Mouse (Mus musculus) layer of hippocampus, adult 2 months (tissue): Measurements from ENCODE around the gene Caprin1. TPM values are rescaled to one million over a fixed set of nuclear protein-coding genes. Genes with fewer than 3 reads are reported as not detected.

Experiments
- DNase-seq, 2 experiments: peaks; one replicate each; pipeline ENCODE4 v3.0.0; 2022; ENCODE audit warnings: low spot score in 2 of 2
- H3K27ac ChIP-seq: fragments of 200-600 bp; 2 replicates; pipeline ENCODE4 v1.8.1; 2022
- H3K4me3 ChIP-seq: fragments of 200-600 bp; 2 replicates; pipeline ENCODE4 v1.8.1; 2022; ENCODE audit warnings: mild to moderate bottlenecking
- CTCF ChIP-seq: fragments of 200-600 bp; conservative IDR thresholded peaks from 2 replicates; pipeline ENCODE4 v1.8.1; 2022; ENCODE audit warnings: antibody characterized with exemption, mild to moderate bottlenecking, moderate library complexity
- total RNA-seq, 2 experiments: library from RNA; stranded (reverse); gene quantifications; 2 replicates each; pipeline ENCODE4 v1.2.3; 2021

Caprin1 gene
- total RNA-seq, 2 experiments from 2014 or later: 317 to 343 TPM

- Histone ChIP-seq H3K27ac (no peak overlapping the region), H3K4me3 (no peak overlapping the region)
- no peak for DNase-seq
- TF ChIP-seq CTCF: peak; percentile 70
These were observed 12.8 kb downstream of the Caprin1 start for GRCm38 (mm10) chr2:103784621-103785020.

- no peak overlapping the region for H3K27ac ChIP-seq
- no peak for TF ChIP-seq CTCF
- no peak for DNase-seq
- H3K4me3 ChIP-seq: no peak overlapping the region
These were observed 35.0 kb downstream of the Caprin1 start for GRCm38 (mm10) chr2:103762492-103762891.

GRCm38 (mm10) chr2:103761993-103762392 is 35.5 kb downstream of the Caprin1 start:
- Histone ChIP-seq H3K27ac (peak overlapping the region; percentile 72; the same call in 1 of the 2 replicates), H3K4me3 (peak overlapping the region; percentile 84)
- TF ChIP-seq CTCF: no peak
- DNase-seq: no peak

GRCm38 (mm10) chr2:103760906-103761716 is 36.3 kb downstream of the Caprin1 start, which contains the start of gene Nat10:
TSS of gene Nat10 (minus strand) at chr2:103761270.
- DNase-seq: peak; percentile 99
- no peak; the same call in 1 of the 2 replicates for TF ChIP-seq CTCF
- peak within 1 kb of the TSS; percentile 78 for H3K27ac ChIP-seq
- H3K4me3 ChIP-seq: peak within 1 kb of the TSS; percentile 84

GRCm38 (mm10) chr2:103760421-103760820 is 37.0 kb downstream of the Caprin1 start:
- H3K27ac ChIP-seq: peak overlapping the region; percentile 78
- DNase-seq: no peak

DNA sequence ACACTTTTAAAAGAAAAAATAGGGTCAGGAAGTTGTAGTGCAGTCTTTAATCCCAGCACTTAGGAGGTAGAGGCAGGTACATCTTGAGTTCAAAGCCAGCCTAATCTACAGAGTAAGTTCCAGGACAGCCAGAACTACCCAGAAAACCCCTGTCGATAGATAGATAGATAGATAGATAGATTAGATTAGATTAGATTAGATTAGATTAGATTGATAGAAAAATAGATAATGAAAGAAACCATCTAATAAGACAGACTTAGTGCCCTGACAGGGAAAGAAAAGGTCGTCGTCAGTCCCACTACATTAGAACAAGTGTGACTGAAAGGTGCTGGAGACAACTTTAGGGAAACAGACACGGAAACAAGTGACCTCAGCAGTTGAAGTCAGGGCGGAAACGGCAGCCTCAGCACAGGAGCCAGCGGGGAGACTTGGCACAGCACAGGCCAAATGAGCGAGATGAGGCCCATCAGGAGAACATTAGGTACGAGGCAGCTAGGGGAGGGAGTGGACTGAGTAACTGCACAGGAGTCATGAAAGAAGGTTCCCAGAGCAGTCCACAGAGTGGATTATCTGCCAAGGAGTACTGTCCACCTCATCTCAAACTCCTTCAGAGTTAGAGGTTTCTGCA is 41.9 kb downstream of the Caprin1 start:
- TF ChIP-seq CTCF: no peak
- Histone ChIP-seq H3K4me3 (no peak overlapping the region), H3K27ac (no peak overlapping the region)
- DNase-seq: no peak

More at GRCm38 (mm10) chr2:103760421-103760820, 37.0 kb downstream of the Caprin1 start:
- peak overlapping the region; percentile 84 for H3K4me3 ChIP-seq
- no peak for TF ChIP-seq CTCF

GRCm38 (mm10) chr2:103754614-103755013 is 42.8 kb downstream of the Caprin1 start:
- DNase-seq: no peak
- no peak overlapping the region for H3K27ac ChIP-seq
- no peak overlapping the region for H3K4me3 ChIP-seq
- no peak for TF ChIP-seq CTCF

DNA sequence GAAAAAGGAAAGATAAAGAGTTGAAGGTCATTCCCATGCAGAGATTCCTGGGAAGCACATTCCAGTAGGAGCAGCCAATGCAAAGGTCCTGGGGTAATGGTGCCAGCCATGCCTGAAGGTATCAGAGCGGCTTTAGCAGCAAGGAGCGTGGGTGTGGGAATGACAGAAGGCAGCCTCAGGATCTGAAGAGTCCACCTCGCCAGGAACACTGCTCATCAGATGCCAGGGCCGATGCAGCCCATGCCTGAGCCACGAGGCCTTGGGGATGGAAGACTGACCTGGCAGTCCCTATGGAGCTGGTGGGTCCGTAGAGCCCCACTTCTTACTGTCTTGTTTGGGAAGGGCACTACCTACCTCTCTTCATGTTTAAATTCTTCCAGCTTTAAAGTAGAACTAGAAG is 45.7 kb downstream of the Caprin1 start:
- no peak for DNase-seq
- Histone ChIP-seq H3K4me3 (no peak overlapping the region), H3K27ac (no peak overlapping the region)
- no peak for TF ChIP-seq CTCF

- Histone ChIP-seq H3K27ac (no peak overlapping the region), H3K4me3 (no peak overlapping the region)
- no peak for TF ChIP-seq CTCF
- no peak for DNase-seq
These were observed 48.4 kb downstream of the Caprin1 start for GRCm38 (mm10) chr2:103749091-103749490.

GRCm38 (mm10) chr2:103747891-103748290 is 49.6 kb downstream of the Caprin1 start:
- DNase-seq: no peak
- Histone ChIP-seq H3K27ac (no peak overlapping the region), H3K4me3 (no peak overlapping the region)
- TF ChIP-seq CTCF: no peak

DNA sequence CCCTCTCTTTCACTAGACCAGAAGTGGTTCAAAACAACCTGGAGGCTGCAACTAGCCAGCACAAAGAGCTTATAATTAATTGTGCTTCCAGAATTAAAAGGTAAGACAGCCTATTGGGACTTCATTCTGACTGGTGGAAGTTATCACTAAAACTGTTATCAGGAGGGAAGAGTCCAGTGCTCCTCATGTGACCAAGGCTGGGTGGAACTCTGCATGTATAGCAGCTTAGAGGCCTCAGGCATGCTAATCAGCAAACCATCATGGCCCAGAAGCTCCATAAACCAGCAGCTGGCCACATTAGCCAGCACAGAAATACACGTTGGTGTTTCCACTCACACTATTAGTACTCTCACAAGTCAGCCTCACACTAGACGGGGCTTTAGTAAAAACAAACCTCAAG is 50.7 kb downstream of the Caprin1 start:
- TF ChIP-seq CTCF: no peak
- 0 out of 2 replicates have a peak overlapping the region, but pooled peaks have one; percentile 12 for H3K27ac ChIP-seq
- no peak for DNase-seq
- H3K4me3 ChIP-seq: no peak overlapping the region

DNA sequence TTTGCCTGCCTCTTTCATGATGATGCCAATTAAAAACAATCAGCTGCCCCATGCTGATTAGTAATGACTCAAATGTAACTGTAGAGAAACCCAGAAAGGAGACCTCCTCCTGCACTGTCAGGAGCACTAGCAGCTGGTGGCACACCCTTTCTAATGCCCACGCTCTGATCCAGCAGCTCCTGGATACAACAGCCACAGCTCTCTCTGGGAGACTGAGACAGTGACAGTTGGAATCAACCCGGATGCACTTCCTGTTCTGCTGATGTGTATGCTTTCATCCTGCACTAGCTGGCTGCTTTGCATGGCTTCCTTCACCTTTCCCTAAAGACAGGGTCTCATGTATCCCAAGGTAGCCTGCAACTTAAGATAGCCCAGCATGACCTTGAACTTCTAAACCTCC is 51.4 kb downstream of the Caprin1 start:
- peak in 1 of 2 experiments; percentile 20 for DNase-seq
- Histone ChIP-seq H3K27ac (peak overlapping the region; percentile 12; the same call in 1 of the 2 replicates), H3K4me3 (no peak overlapping the region)
- TF ChIP-seq CTCF: no peak

DNA sequence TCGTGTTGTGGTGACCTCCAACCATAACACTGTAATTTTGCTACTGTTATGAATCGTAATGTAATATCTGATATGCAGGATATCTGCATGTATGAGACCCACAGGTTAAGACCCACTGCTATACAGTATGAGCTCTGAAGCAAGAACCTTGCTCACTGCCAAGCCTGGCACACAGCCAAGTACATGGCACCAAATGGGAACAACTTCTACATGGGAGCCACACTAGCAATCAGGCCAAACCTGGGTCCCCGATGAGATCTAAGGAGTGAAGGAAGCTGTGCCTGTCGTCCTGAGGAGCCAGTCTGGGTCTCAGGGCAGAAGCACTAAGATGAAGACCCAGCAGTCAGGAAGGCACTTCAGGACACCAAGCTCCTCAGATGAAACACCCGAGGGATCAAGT is 52.0 kb downstream of the Caprin1 start:
- peak in 1 of 2 experiments; percentile 27 for DNase-seq
- no peak for TF ChIP-seq CTCF
- Histone ChIP-seq H3K4me3 (no peak overlapping the region), H3K27ac (peak overlapping the region; percentile 12; the same call in 1 of the 2 replicates)
